Mouse (Mus musculus): ENCODE measurements around the gene A230072I06Rik.

Gene A230072I06Rik

DNA sequence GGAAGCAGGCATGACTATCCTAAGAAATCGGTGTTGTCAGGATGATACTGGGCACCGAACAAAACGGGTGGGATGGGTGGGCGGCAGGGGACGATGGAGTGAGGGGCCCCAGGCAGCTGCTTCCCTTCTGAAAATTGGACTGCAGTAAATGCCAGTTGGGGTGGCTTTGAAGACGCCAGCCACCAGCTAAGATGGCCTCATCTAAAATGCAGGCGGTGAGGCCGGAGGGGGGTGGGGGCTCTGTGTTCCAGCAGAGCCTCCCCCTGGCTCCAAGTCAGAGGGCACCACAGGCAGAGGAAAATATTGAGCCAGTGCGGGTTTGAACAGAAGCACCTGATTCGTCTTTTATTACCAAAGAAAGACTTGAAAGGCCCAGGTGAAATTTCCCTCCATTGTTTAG lies 45.9 kb downstream of the A230072I06Rik start:
- DNase-seq, result no peak

DNA sequence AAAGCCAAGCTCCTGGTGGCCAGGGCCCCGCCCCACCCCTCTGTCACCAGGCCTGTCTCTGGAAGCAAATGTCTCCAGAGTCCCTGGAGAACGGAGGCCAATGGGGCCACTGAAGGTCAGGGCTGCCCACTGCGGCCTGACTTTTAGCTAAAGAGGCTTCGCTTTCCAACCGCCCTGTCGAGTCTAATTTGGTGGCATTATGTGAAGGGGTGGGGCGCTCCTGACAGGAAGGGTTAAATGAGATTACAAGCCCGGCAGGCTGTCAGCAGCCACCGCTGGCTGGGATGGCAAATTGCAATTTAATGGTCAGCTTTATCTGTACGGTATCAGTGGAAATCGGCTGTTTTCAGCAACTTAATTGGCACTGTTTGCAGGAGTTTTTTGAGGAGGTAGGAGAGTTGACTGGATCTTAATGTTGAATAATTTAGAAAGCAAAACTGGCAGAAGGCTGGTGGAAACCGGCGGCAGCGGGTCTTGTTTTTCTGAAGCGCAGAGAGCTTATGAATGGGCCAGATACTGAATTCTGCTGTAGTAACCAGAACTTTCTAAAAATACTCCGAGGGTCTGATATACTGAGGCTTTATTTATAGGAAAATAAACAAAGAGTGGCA lies 46.5 kb downstream of the A230072I06Rik start:
- no peak for DNase-seq

DNA sequence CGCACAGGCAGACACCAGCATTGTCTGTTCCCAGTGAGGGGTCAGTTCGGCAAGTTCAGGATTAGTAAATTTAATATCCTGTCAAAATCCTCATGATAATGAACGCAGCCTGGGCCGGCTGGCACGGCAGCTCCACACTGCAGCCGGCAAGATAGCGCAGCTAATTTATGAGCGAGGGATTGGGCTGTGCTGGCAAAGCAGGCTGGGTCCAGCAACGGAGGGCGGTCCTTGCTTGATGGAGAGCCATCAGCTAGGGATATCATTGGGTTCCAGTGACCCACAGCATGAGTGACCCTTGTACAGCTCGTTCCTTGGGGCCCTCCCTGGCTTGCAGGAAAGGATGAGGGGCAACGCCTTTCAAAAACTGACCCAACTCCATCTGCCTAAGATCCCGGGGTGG lies 48.6 kb downstream of the A230072I06Rik start:
- DNase-seq, result no peak

DNA sequence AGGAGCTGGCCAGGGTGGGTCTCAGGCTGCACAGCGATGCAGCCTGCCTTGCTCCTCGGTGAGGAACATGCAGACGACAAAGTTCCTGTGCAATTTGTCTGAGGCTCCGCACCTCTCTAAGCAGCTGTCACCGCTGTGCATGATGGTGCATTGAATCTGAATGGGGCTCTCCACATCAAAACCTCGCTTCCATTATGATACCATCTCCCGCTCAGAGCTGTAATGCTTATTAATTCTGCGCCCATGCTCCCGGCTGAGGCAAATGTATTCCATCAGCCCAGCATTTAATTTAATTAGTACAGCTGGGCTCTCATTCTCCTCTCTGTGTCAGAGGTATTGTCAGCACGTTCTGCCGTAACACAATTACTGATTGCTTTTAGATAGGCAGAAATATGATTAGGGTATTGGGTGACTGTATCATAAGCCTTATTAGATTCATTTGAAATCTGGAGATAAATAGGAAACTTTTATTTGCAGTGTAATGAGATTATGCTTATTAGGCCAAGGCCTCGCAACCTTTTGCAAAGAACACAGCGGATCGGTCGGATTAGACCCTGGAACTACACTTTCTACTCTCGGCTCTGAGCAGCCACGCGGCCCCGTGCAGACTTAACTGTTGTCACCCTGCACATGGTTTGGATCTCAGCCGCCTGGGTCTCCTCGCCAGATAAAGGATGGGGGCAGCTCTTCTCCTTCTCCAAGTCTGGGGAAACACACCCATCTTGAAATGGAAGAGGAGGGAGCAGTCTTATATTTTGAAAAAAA lies 49.3 kb downstream of the A230072I06Rik start:
- no peak for DNase-seq

DNA sequence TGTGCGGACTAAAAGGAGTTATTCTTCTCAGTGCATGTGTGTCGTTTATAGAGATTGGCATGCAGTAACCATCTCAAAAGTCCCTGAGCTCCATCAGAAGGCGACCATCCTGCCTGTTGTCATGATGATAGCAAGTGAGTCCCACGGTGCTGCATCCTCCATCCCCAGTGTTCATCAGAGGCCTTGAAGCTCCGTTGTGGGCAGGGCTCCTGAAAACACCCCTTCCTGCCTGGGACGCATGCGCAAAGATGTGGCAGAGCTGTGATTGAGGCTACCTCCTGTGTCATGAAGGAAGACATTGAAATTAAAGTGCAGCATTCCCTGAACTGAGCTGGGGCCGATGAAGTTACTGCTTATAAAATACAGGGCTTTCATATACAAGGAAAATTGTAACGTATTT lies 49.9 kb downstream of the A230072I06Rik start:
- DNase-seq, result no peak

DNA sequence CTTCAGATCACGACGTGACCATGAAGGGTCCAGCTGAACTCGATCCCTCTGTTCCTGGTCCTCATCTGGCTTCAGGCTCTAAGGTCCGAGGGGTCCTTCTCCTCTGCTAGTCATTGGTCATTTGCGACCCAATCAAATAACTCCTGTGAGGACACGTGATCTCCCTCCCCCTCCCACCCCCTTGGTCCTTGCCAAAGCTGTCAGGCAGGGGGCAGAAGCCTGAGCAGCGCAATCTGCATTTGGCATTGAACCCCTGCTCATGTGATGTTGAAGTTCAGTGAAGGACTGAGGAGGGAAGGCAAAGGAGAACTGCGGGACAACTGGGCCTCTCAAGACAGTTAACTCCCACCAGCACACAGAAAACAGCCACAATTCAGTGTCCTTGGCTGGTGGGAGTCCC lies 51.4 kb downstream of the A230072I06Rik start:
- no peak for DNase-seq

Measured in layer of hippocampus, adult 9-11 months (tissue).